Comparison of ENCODE assay signal across 11 mouse cellular contexts in the genomic region with DNA sequence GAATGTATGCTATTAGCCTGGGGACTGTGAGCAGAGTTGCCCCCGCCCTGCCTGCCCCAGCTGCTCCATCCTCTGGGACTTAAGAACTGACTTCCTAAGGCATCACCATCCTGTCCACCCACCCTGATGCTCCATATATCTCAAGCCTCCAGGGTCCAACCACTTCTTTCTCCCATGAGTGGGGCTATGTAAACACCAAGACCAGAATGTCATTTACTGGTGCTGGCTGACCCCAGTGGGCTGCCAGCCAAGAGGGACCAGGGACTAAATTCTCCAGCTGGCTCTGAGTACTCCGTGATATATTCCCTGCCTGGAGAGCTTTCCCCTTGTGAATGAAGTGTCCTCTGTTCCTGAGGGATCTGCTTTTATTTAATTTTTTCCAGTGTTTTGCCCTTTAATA. TPM values are rescaled to one million over a fixed set of nuclear protein-coding genes. Genes with fewer than 3 reads are reported as not detected.
DNase-seq lines count a peak whose midpoint lies in the region; ATAC-seq and TF ChIP-seq lines count a peak whose summit lies in the region.
"Had no signal": no experiment of that assay in that cellular context is flagged by ENCODE, and none has a peak within 500 bp of the region (broad histone marks: within the 10 kb centered on the region; RNA-seq: fewer than 3 reads in every experiment).

No protein-coding gene starts in this region.

- H3K4me3 ChIP-seq in gastrocnemius, adult 2 months, result no peak overlapping the region
- H3K4me3 ChIP-seq in layer of hippocampus, adult 2 months, result no peak overlapping the region
- no peak overlapping the region for H3K4me3 ChIP-seq in hindbrain, embryonic 16.5 days (ENCODE audit: low read length)
- H3K4me3 ChIP-seq: embryonic facial prominence, embryonic 13.5 days; forebrain, embryonic 15.5 days; limb, embryonic 13.5 days had no signal

- no peak for TF ChIP-seq CTCF in gastrocnemius, adult 2 months (IDR thresholded peaks at IDR 0.05)
- no peak for TF ChIP-seq CTCF in layer of hippocampus, adult 2 months (conservative IDR thresholded peaks at IDR 0.05)

- no peak for DNase-seq in gastrocnemius, adult 2 months
- DNase-seq in gastrocnemius, postnatal 10 days, result no peak
- no peak for DNase-seq in layer of hippocampus, adult 2 months (ENCODE audit: low spot score in 2 of 2)
- no peak for DNase-seq in layer of hippocampus, adult 18-20 months (ENCODE audit: low spot score in 2 of 2)
- DNase-seq in lung, postnatal 14 days, result peak; percentile 44
- DNase-seq in T-cell, adult 2 months (ENCODE audit: low spot score), result no peak
- no peak for DNase-seq in ovary, postnatal 10 days (ENCODE audit: low spot score)

- 57% methylated on average over 2 of the region's 2 CpGs for whole genome bisulfite sequencing in hindbrain, embryonic 16.5 days

- intact Hi-C loops in gastrocnemius, adult 2 months (cut with DNase I), result no loop called here

- H3K9me3 ChIP-seq in hindbrain, embryonic 16.5 days (ENCODE audit: control insufficient read depth, low read length), result no peaks in the 10 kb centered on the region
- H3K9me3 ChIP-seq: embryonic facial prominence, embryonic 13.5 days; forebrain, embryonic 15.5 days; limb, embryonic 13.5 days had no signal

- ATAC-seq in hindbrain, embryonic 16.5 days, result 0 out of 2 replicates have a peak, but pooled peaks have one; percentile 35
- ATAC-seq: forebrain, embryonic 15.5 days had no signal

- H3K4me1 ChIP-seq in hindbrain, embryonic 16.5 days (ENCODE audit: control insufficient read depth, insufficient read depth, low read depth, low read length), result peaks cover 2% of the 10 kb centered on the region
- H3K4me1 ChIP-seq: forebrain, embryonic 15.5 days had no signal

- no peak overlapping the region for H3K4me2 ChIP-seq in hindbrain, embryonic 16.5 days (ENCODE audit: low read length)
- H3K4me2 ChIP-seq: embryonic facial prominence, embryonic 13.5 days; forebrain, embryonic 15.5 days; limb, embryonic 13.5 days had no signal

- no peaks in the 10 kb centered on the region for H3K36me3 ChIP-seq in hindbrain, embryonic 16.5 days (ENCODE audit: control insufficient read depth, insufficient read depth, low read length)
- H3K36me3 ChIP-seq: embryonic facial prominence, embryonic 13.5 days; forebrain, embryonic 15.5 days; limb, embryonic 13.5 days had no signal

- no peaks in the 10 kb centered on the region for H3K27me3 ChIP-seq in hindbrain, embryonic 16.5 days (replicated peaks; ENCODE audit: control insufficient read depth, insufficient read depth, low read length)
- H3K27me3 ChIP-seq: embryonic facial prominence, embryonic 13.5 days; forebrain, embryonic 15.5 days; limb, embryonic 13.5 days had no signal

- peak overlapping the region; percentile 48; the same call in 1 of the 2 replicates for H3K27ac ChIP-seq in gastrocnemius, adult 2 months
- H3K27ac ChIP-seq in layer of hippocampus, adult 2 months, result peak overlapping the region; percentile 72; the same call in 1 of the 2 replicates
- H3K27ac ChIP-seq in hindbrain, embryonic 16.5 days (ENCODE audit: low read depth, low read length), result no peak overlapping the region
- H3K27ac ChIP-seq: embryonic facial prominence, embryonic 13.5 days; forebrain, embryonic 15.5 days; limb, embryonic 13.5 days had no signal

- no peak overlapping the region for H3K9ac ChIP-seq in hindbrain, embryonic 16.5 days (ENCODE audit: low read depth, low read length)
- H3K9ac ChIP-seq: embryonic facial prominence, embryonic 13.5 days; forebrain, embryonic 15.5 days; limb, embryonic 13.5 days had no signal

RNA-seq across cellular contexts. Expression of gene Fam49a, which starts 37.4 kb away (rescaled TPM):
- 1 to 10 TPM; 5.5 to 6.3 TPM for total RNA-seq in gastrocnemius, adult 2 months (2021)
- 10 to 100 TPM; 12.0 to 12.5 TPM for total RNA-seq in gastrocnemius, postnatal 10 days (2021)
- total RNA-seq in layer of hippocampus, adult 2 months (2021), result 100 to 1,000 TPM; 178 to 186 TPM
- 100 to 1,000 TPM; 170 to 187 TPM for total RNA-seq in layer of hippocampus, adult 18-20 months (2021)
- polyA plus RNA-seq in hindbrain, embryonic 16.5 days (2015; fragmentation: Nextera tagmentation; extraction: Ambion mirVana), result 61.9 and 65.1 TPM in 2 replicates

Comparison
In these comparisons a context has a peak if more than half of its experiments do, and no peak if none do; other contexts are left out.
1. RNA of gene Fam49a, which starts 37.4 kb away (total RNA-seq): 170 to 187 TPM in layer of hippocampus, adult 18-20 months and 178 to 186 TPM in layer of hippocampus, adult 2 months; 12.0 to 12.5 TPM in gastrocnemius, postnatal 10 days and 5.5 to 6.3 TPM in gastrocnemius, adult 2 months; every median in the first group is over 10 times any median in the second.